Mouse (Mus musculus): ENCODE measurements around the gene Ampd3. TPM values are rescaled to one million over a fixed set of nuclear protein-coding genes. Genes with fewer than 3 reads are reported as not detected.

Gene Ampd3
- 0.48 TPM for polyA plus RNA-seq (2014; fragmentation: Illumina TruSeq; extraction: RNeasy Lipid Tissue Mini Kit (QIAGEN cat#74804); ENCODE audit: low read depth, low replicate concordance)

DNA sequence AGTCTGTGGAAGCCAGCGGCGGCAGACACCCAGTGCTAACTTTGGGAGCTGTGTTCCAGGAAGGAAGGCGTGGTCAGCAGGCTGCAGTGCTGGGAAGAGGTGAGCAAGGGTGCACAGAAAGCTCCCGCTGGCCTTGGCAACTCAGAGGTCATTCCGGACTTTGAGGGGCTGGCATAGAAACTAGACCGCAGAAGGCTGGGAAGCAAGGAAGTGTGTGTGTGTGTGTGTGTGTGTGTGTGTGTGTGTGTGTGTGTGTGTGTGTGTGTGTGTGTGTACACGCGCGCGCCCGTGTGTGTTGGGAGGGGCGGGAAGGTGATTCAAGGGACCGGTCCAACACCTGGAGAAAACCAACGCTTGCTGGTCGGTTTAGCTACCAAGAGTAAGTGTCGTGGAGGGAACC lies at the start of gene Ampd3:
Ampd3 (plus strand) TSS at position 206 of the 400 bp plus-strand sequence.

DNA sequence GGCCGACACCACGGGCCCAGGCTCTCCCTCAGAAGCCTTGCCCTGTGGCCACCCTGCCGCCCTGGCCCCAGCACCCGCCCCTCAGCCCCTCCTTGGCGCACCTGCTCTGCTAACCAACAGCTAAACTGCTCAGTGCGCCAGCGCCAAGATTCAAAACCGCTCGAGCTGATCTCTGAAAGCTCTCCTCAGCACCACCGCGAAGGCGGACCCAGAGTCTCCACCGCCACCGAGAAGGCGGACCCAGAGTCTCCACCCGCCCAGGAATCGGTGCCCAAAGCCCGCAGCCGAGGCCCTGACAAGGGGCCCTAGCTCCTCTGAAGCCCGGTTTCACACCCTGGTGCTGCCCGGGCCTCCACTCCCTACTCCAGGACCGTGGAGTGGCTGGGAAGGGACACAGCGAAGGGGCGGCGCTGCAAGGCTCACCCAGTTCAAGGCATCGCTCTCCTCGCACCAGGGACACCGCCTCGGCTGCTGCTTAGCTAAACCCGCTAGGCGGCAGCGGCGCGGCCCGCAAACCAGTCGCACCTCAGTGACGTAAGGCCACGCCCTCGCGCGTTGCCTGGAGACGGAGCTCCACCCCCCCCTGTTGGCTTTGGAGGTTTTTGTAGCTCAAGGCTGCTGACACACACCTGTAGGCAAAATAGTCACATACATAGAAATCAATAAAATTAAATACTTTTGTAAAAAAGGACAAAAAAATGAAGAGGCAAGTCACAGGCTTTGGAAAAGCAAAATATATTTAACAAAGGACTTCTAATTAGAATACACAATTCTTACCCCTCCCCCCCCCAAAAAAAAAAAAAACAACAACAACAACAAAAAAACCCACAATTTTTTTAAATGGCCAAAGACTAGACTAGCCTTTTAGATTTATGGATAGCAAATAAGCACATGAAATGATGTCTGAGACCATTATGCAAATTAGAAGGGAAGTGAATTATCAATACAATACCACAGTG lies 76.2 kb downstream of the Ampd3 start, which contains the start of gene Rnf141:
Rnf141 (minus strand) TSS at position 542 of the 959 bp plus-strand sequence.

Other genes starting within 250 kb of the Ampd3 start
- 17.5 TPM for gene Sbf2, start 153.3 kb upstream of the Ampd3 start, polyA plus RNA-seq (2014; fragmentation: Illumina TruSeq; extraction: RNeasy Lipid Tissue Mini Kit (QIAGEN cat#74804); ENCODE audit: low read depth, low replicate concordance)
- gene Adm, start 140.5 kb upstream of the Ampd3 start, polyA plus RNA-seq (2014; fragmentation: Illumina TruSeq; extraction: RNeasy Lipid Tissue Mini Kit (QIAGEN cat#74804); ENCODE audit: low read depth, low replicate concordance) = 0.56 TPM
- 75.4 TPM for gene Rnf141, start 76.3 kb downstream of the Ampd3 start, polyA plus RNA-seq (2014; fragmentation: Illumina TruSeq; extraction: RNeasy Lipid Tissue Mini Kit (QIAGEN cat#74804); ENCODE audit: low read depth, low replicate concordance)
- gene Lyve1, start 95.0 kb downstream of the Ampd3 start, polyA plus RNA-seq (2014; fragmentation: Illumina TruSeq; extraction: RNeasy Lipid Tissue Mini Kit (QIAGEN cat#74804); ENCODE audit: low read depth, low replicate concordance) = 5.6 TPM
- 0.61 TPM for gene Mrvi1, start 214.3 kb downstream of the Ampd3 start, polyA plus RNA-seq (2014; fragmentation: Illumina TruSeq; extraction: RNeasy Lipid Tissue Mini Kit (QIAGEN cat#74804); ENCODE audit: low read depth, low replicate concordance)

Measured in liver, adult 10 weeks (tissue).